Mouse (Mus musculus) CD4-positive helper T cell, adult 2 months (primary cell): ENCODE measurements around the gene Kif6.

Experiments
- DNase-seq: peaks from one replicate; pipeline ENCODE4 v3.0.0-alpha.2; 2012; ENCODE audit warnings: low read depth, missing footprints, low spot score

Gene Kif6

GRCm38 (mm10) chr17:49737217-49737774 lies 122.4 kb downstream of the Kif6 start:
- no peak for DNase-seq

GRCm38 (mm10) chr17:49738351-49738750 lies 123.4 kb downstream of the Kif6 start:
- DNase-seq, result no peak

- DNase-seq, result no peak
Observed at GRCm38 (mm10) chr17:49739896-49740679, 125.2 kb downstream of the Kif6 start.

- no peak for DNase-seq
Observed at GRCm38 (mm10) chr17:49741172-49741571, 126.2 kb downstream of the Kif6 start.

GRCm38 (mm10) chr17:49741927-49742326 lies 127.0 kb downstream of the Kif6 start:
- DNase-seq, result no peak

- no peak for DNase-seq
Observed at GRCm38 (mm10) chr17:49743580-49744463, 128.9 kb downstream of the Kif6 start.

GRCm38 (mm10) chr17:49750889-49751324 lies 136.0 kb downstream of the Kif6 start:
- DNase-seq, result no peak

- DNase-seq, result no peak
Observed at GRCm38 (mm10) chr17:49753874-49754273, 138.9 kb downstream of the Kif6 start.

GRCm38 (mm10) chr17:49756862-49757261 lies 141.9 kb downstream of the Kif6 start:
- no peak for DNase-seq

GRCm38 (mm10) chr17:49759047-49759446 lies 144.1 kb downstream of the Kif6 start:
- no peak for DNase-seq

- DNase-seq, result no peak
Observed at GRCm38 (mm10) chr17:49761260-49761659, 146.3 kb downstream of the Kif6 start.

- no peak for DNase-seq
Observed at GRCm38 (mm10) chr17:49761838-49762237, 146.9 kb downstream of the Kif6 start.

GRCm38 (mm10) chr17:49764963-49765362 lies 150.0 kb downstream of the Kif6 start:
- no peak for DNase-seq

- no peak for DNase-seq
Observed at GRCm38 (mm10) chr17:49767717-49768370, 152.9 kb downstream of the Kif6 start.

- no peak for DNase-seq
Observed at GRCm38 (mm10) chr17:49771703-49772315, 156.9 kb downstream of the Kif6 start.

GRCm38 (mm10) chr17:49777115-49777839 lies 162.3 kb downstream of the Kif6 start:
- DNase-seq, result no peak

GRCm38 (mm10) chr17:49779066-49779465 lies 164.1 kb downstream of the Kif6 start:
- no peak for DNase-seq

- no peak for DNase-seq
Observed at GRCm38 (mm10) chr17:49779576-49779975, 164.6 kb downstream of the Kif6 start.

GRCm38 (mm10) chr17:49785851-49786250 lies 170.9 kb downstream of the Kif6 start:
- DNase-seq, result no peak

- DNase-seq, result no peak
Observed at GRCm38 (mm10) chr17:49787351-49787750, 172.4 kb downstream of the Kif6 start.
